In the genomic region with DNA sequence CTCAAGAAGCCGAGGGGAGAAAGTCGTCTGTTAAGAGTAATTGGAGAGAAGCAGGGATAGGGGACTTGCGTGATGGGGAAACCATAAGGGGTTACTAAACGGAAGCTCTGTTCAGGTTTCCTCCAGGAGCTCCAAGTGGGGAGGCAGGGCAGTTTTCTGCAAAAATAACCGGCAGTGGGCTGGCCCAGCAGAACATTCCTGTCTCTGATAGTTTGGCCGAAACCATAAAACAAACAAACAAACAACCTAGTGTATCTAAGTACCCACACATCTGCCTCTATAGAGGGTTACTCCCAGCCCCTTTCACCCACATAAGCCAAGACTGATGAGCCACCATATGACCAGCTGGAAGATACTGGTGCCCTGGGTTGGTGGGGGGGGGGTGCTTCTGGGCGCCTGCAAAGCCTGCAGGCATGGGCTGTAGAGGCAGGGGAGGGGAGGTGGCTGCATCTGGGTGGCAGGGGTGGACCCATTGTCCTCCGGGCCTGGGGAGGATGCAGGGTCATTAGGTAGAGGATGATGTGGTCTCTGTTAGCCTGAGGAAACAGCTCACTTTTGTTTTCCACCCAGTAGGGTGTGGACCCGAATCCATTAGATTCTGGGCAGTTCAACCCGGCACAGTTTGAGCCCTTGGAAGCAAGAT, we compare ENCODE assay signal across 11 mouse cellular contexts. TPM values are rescaled to one million over a fixed set of nuclear protein-coding genes. Genes with fewer than 3 reads are reported as not detected.
DNase-seq lines count a peak whose midpoint lies in the region; ATAC-seq and TF ChIP-seq lines count a peak whose summit lies in the region.
"Had no signal": no experiment of that assay in that cellular context is flagged by ENCODE, and none has a peak within 500 bp of the region (broad histone marks: within the 10 kb centered on the region; RNA-seq: fewer than 3 reads in every experiment).

No protein-coding gene starts in this region.

- H3K4me3 ChIP-seq in kidney, embryonic 14.5 days (ENCODE audit: low read length): no peak overlapping the region
- H3K4me3 ChIP-seq in cortical plate, adult 2 months (ENCODE audit: insufficient read depth, low read length): peak overlapping the region; percentile 7; the same call in 1 of the 2 replicates
- H3K4me3 ChIP-seq in forebrain, postnatal 0 days (ENCODE audit: low read depth, low read length): no peak overlapping the region
- no peak overlapping the region for H3K4me3 ChIP-seq in midbrain, postnatal 0 days (ENCODE audit: low read depth, low read length)

- no peak for ATAC-seq in kidney, embryonic 14.5 days (ENCODE audit: low FRiP score, low TSS enrichment)
- peak; percentile 34; the same call in 1 of the 2 replicates for ATAC-seq in forebrain, postnatal 0 days
- 0 out of 2 replicates have a peak, but pooled peaks have one; percentile 38 for ATAC-seq in midbrain, postnatal 0 days (ENCODE audit: low FRiP score)
- ATAC-seq: inflammation-experienced regulatory T-cells, adult 6 months had no signal

- H3K36me3 ChIP-seq in kidney, embryonic 14.5 days (ENCODE audit: control insufficient read depth, insufficient read depth, low read length): no peaks in the 10 kb centered on the region
- H3K36me3 ChIP-seq in forebrain, postnatal 0 days (ENCODE audit: insufficient read depth): no peaks in the 10 kb centered on the region; the same call in 1 of the 2 replicates
- H3K36me3 ChIP-seq in midbrain, postnatal 0 days (ENCODE audit: insufficient read depth, low read length): 0 out of 2 replicates have a peak, but pooled peaks cover 3% of the 10 kb centered on the region

- WGBS in kidney, embryonic 14.5 days: 27% methylated on average over 10 of the region's 10 CpGs
- 28% methylated on average over 10 of the region's 10 CpGs for WGBS in forebrain, postnatal 0 days
- 34% methylated on average over 10 of the region's 10 CpGs for WGBS in midbrain, postnatal 0 days

- H3K4me1 ChIP-seq in kidney, embryonic 14.5 days (ENCODE audit: control insufficient read depth, insufficient read depth, low read length): peaks cover 16% of the 10 kb centered on the region
- peaks cover 4% of the 10 kb centered on the region; the same call in 1 of the 2 replicates for H3K4me1 ChIP-seq in cortical plate, adult 2 months (ENCODE audit: control insufficient read depth, insufficient read depth, low read length)
- peaks cover 11% of the 10 kb centered on the region; the same call in 1 of the 2 replicates for H3K4me1 ChIP-seq in forebrain, postnatal 0 days (ENCODE audit: insufficient read depth)
- peaks cover 5% of the 10 kb centered on the region for H3K4me1 ChIP-seq in midbrain, postnatal 0 days (ENCODE audit: insufficient read depth, low read length)

- no peak for TF ChIP-seq POLR2A in cortical plate, adult 2 months (IDR thresholded peaks at IDR 0.05; ENCODE audit: extremely low read depth, insufficient read depth, low read length)

- no peaks in the 10 kb centered on the region; the same call in 1 of the 2 replicates for H3K27me3 ChIP-seq in kidney, embryonic 14.5 days (ENCODE audit: control insufficient read depth, insufficient read depth, low read length)
- H3K27me3 ChIP-seq in forebrain, postnatal 0 days (ENCODE audit: insufficient read depth, low read length): no peaks in the 10 kb centered on the region
- no peaks in the 10 kb centered on the region for H3K27me3 ChIP-seq in midbrain, postnatal 0 days (ENCODE audit: insufficient read depth, low read length)

- no peak for TF ChIP-seq CTCF in cortical plate, adult 2 months (IDR thresholded peaks at IDR 0.05; ENCODE audit: extremely low read depth, insufficient read depth, low read length)
- no peak for TF ChIP-seq CTCF in forebrain, postnatal 0 days (IDR thresholded peaks at IDR 0.05; ENCODE audit: low read depth)
- no peak for TF ChIP-seq CTCF in midbrain, postnatal 0 days (IDR thresholded peaks at IDR 0.05)

- H3K4me2 ChIP-seq in kidney, embryonic 14.5 days (replicated peaks; ENCODE audit: low read depth, low read length): no peak overlapping the region
- H3K4me2 ChIP-seq in forebrain, postnatal 0 days (ENCODE audit: low read depth): peak overlapping the region; percentile 31
- peak overlapping the region; percentile 26 for H3K4me2 ChIP-seq in midbrain, postnatal 0 days (ENCODE audit: low read depth, low read length, poor library complexity, severe bottlenecking)

- no peaks in the 10 kb centered on the region for H3K9me3 ChIP-seq in kidney, embryonic 14.5 days (ENCODE audit: control insufficient read depth, low read length)
- no peaks in the 10 kb centered on the region for H3K9me3 ChIP-seq in forebrain, postnatal 0 days (ENCODE audit: low read length)
- no peaks in the 10 kb centered on the region for H3K9me3 ChIP-seq in midbrain, postnatal 0 days (ENCODE audit: low read length)

- H3K27ac ChIP-seq in kidney, embryonic 14.5 days (ENCODE audit: low read depth, low read length): no peak overlapping the region
- peak overlapping the region; percentile 52; the same call in 1 of the 2 replicates for H3K27ac ChIP-seq in cortical plate, adult 2 months (ENCODE audit: insufficient read depth, low read length)
- no peak overlapping the region for H3K27ac ChIP-seq in forebrain, postnatal 0 days (ENCODE audit: low read depth, low read length)
- no peak overlapping the region for H3K27ac ChIP-seq in midbrain, postnatal 0 days (ENCODE audit: low read depth, low read length)

- DNase-seq in kidney, postnatal 10 days: peak; percentile 25
- peak; percentile 14 for DNase-seq in forebrain, postnatal 0 days
- no peak for DNase-seq in midbrain, postnatal 0 days (ENCODE audit: low spot score)
- no peak for DNase-seq in ovary, postnatal 10 days (ENCODE audit: low spot score)
- DNase-seq in right cerebral cortex, adult 18-20 months: no peak
- DNase-seq: adrenal gland, adult 8-10 months; cerebellum, postnatal 10 days; gastrocnemius, postnatal 25 days had no signal

- H3K9ac ChIP-seq in kidney, embryonic 14.5 days (ENCODE audit: low read depth, low read length): no peak overlapping the region; the same call in 1 of the 2 replicates
- H3K9ac ChIP-seq in forebrain, postnatal 0 days: no peak overlapping the region
- no peak overlapping the region; the same call in 1 of the 2 replicates for H3K9ac ChIP-seq in midbrain, postnatal 0 days (replicated peaks; ENCODE audit: low read length, poor library complexity, severe bottlenecking)

RNA-seq across cellular contexts. Expression of a gene that starts 13.9 kb away (rescaled TPM):
- 5.5 and 7.1 TPM in 2 replicates for polyA plus RNA-seq in kidney, embryonic 14.5 days (2014; fragmentation: Nextera tagmentation; extraction: Ambion mirVana)
- polyA plus RNA-seq in cortical plate, adult 2 months (2012; rRNA removed): 7.7 and 8.8 TPM in 2 replicates
- 63.2 and 120 TPM in 2 replicates for total RNA-seq in forebrain, postnatal 0 days (2014; rRNA removed)
- 16.1 and 31.6 TPM in 2 replicates for polyA plus RNA-seq in forebrain, postnatal 0 days (2015; fragmentation: Nextera tagmentation; extraction: Ambion mirVana)
- total RNA-seq in midbrain, postnatal 0 days (2014; rRNA removed): 56.7 and 60.1 TPM in 2 replicates
- polyA plus RNA-seq in midbrain, postnatal 0 days (2015; fragmentation: Nextera tagmentation; extraction: Ambion mirVana): 14.0 and 17.1 TPM in 2 replicates

Comparison
In these comparisons a context has a peak if more than half of its experiments do, and no peak if none do; other contexts are left out.
1. DNase-seq: peak in kidney, postnatal 10 days (single experiment) and forebrain, postnatal 0 days (single experiment); none in midbrain, postnatal 0 days (single experiment), ovary, postnatal 10 days (single experiment) and right cerebral cortex, adult 18-20 months (single experiment).